Mouse (Mus musculus) forebrain, embryonic 16.5 days (tissue): ENCODE data around the gene Wdr66. TPM values are rescaled to one million over a fixed set of nuclear protein-coding genes. Genes with fewer than 3 reads are reported as not detected.

Experiments
- ATAC-seq: fragments of 200-750 bp; cut with Nextera tagmentation; 2 replicates; pipeline ENCODE4 v1.8.0; 2017; ENCODE audit warnings: mild to moderate bottlenecking, moderate library complexity
- H3K27ac ChIP-seq: fragments of 300-500 bp; sonication (generic); 2 replicates; pipeline ENCODE4 v1.5.1; 2014; ENCODE audit warnings: low read length, control low read depth
- H3K27me3 ChIP-seq: fragments of 300-500 bp; sonication (generic); replicated peaks from 2 replicates; pipeline ENCODE4 v1.6.1; 2014; ENCODE audit warnings: low read length; ENCODE audit not compliant: control insufficient read depth, insufficient read depth
- H3K36me3 ChIP-seq: fragments of 300-500 bp; sonication (generic); 2 replicates; pipeline ENCODE4 v1.6.1; 2014; ENCODE audit not compliant: control insufficient read depth, insufficient read depth
- H3K4me1 ChIP-seq: fragments of 300-500 bp; sonication (generic); replicated peaks from 2 replicates; pipeline ENCODE4 v1.6.1; 2014; ENCODE audit warnings: low read length; ENCODE audit not compliant: control insufficient read depth, insufficient read depth
- H3K4me2 ChIP-seq: fragments of 300-500 bp; sonication (generic); 2 replicates; pipeline ENCODE4 v1.6.1; 2014; ENCODE audit warnings: mild to moderate bottlenecking, low read length, control low read depth
- H3K4me3 ChIP-seq: fragments of 300-500 bp; sonication (generic); replicated peaks from 2 replicates; pipeline ENCODE4 v1.5.1; 2014; ENCODE audit warnings: mild to moderate bottlenecking, low read length, control low read depth
- H3K9ac ChIP-seq: fragments of 300-500 bp; sonication (generic); replicated peaks from 2 replicates; pipeline ENCODE4 v1.6.1; 2014; ENCODE audit warnings: low read depth, low read length, control low read depth
- H3K9me3 ChIP-seq: fragments of 300-500 bp; sonication (generic); 2 replicates; pipeline ENCODE4 v1.6.1; 2016; ENCODE audit warnings: low read length; ENCODE audit not compliant: control insufficient read depth
- WGBS: fragments of 180-500 bp; shearing (Covaris S2); extraction: QIAGEN DNeasy Blood & Tissue Kit; methylation state at CpG from one replicate; pipeline ENCODE4 v1.1.7; 2014; 5-methylcytosine and 5-hydroxymethylcytosine counted together
- polyA plus RNA-seq: library from polyadenylated mRNA; unstranded; fragments of >200 nt; fragmentation: Nextera tagmentation; extraction: Ambion mirVana; gene quantifications from 2 replicates; pipeline ENCODE4 v1.2.1, GENCODE M21; 2015

Gene Wdr66
- polyA plus RNA-seq, 1 experiment from 2014 or later = 1.5 TPM

DNA sequence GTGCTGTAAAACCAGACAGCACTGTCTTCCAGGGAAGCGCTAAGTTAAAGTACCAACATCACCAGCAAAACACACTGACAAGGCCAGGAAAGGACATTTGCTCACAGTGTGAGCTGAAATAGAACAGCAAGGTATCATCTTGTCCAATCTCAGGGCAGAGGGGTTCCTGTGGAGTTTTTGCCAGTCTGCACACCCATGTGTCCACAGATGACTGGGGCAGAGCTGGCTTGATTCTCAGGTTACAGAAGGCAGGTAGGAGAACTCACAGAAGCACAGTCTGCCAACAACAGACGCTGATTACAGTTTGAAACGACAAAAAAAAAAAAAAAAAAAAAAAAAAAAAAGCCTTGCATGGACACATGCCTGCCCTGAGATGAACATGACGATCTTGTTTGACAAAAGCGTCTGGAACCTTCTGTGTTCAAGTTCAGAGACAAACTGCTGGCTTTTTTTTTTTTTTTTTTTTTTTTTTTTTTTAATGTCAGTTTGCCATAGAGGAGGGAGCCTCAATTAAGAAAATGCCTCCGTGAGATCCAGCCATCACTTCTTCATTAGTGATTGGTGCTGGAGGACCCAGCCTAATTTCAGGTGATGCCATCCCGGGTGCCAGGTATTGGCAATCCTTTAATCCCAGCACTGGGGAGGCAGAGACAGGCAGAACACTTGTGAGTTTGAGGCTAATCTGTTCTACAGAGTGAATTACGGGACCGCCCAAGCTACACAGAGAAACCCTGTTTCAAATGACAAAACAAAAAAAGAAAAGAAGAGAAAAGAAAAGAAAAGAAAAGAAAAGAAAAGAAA, 29.6 kb downstream of the Wdr66 start:
- H3K27me3 ChIP-seq = no peaks in the 10 kb centered on the region
- no peaks in the 10 kb centered on the region for H3K9me3 ChIP-seq
- 61% methylated on average over 9 of the region's 9 CpGs for WGBS
- no peak overlapping the region for H3K4me2 ChIP-seq
- H3K27ac ChIP-seq = peak overlapping the region; percentile 65
- no peak overlapping the region for H3K9ac ChIP-seq
- H3K36me3 ChIP-seq = no peaks in the 10 kb centered on the region
- no peak for ATAC-seq
- no peak overlapping the region for H3K4me3 ChIP-seq
- peaks cover 16% of the 10 kb centered on the region for H3K4me1 ChIP-seq

DNA sequence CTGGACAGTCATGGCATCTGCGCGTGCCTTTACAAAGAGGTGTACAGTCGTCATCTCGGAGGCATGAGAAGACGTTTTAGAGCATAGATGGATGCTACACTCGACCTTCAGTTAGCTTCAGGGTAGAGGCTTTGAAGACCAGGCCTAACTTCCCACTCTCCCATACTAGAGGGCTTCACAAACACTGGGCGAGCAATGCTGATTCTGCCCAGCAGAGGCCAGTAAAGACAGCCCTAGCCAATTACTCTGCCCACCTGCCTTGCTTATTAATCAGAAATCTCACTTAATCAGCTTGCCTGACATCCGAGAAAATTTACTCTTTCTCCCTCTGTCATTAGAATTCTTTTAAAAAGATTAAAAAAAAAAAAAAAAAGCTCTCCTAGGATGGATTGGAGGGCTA, 33.3 kb downstream of the Wdr66 start:
- no peak overlapping the region for H3K9ac ChIP-seq
- WGBS = 38% methylated on average over 8 of the region's 8 CpGs
- no peaks in the 10 kb centered on the region; the same call in 1 of the 2 replicates for H3K9me3 ChIP-seq
- 0 out of 2 replicates have a peak, but pooled peaks have one; percentile 55 for ATAC-seq
- no peaks in the 10 kb centered on the region for H3K36me3 ChIP-seq
- H3K27me3 ChIP-seq = no peaks in the 10 kb centered on the region; the same call in 1 of the 2 replicates
- H3K4me1 ChIP-seq = no peaks in the 10 kb centered on the region
- H3K27ac ChIP-seq = no peak overlapping the region
- no peak overlapping the region for H3K4me3 ChIP-seq
- no peak overlapping the region for H3K4me2 ChIP-seq

- Histone ChIP-seq H3K36me3 (no peaks in the 10 kb centered on the region), H3K4me3 (no peak overlapping the region), H3K27ac (no peak overlapping the region), H3K9me3 (no peaks in the 10 kb centered on the region; the same call in 1 of the 2 replicates), H3K4me1 (no peaks in the 10 kb centered on the region), H3K9ac (no peak overlapping the region), H3K27me3 (no peaks in the 10 kb centered on the region; the same call in 1 of the 2 replicates), H3K4me2 (no peak overlapping the region)
- ATAC-seq = no peak
- WGBS = 84% methylated on average over 5 of the region's 5 CpGs
These were observed 36.2 kb downstream of the Wdr66 start for GRCm38 (mm10) chr5:123288079-123288478.

DNA sequence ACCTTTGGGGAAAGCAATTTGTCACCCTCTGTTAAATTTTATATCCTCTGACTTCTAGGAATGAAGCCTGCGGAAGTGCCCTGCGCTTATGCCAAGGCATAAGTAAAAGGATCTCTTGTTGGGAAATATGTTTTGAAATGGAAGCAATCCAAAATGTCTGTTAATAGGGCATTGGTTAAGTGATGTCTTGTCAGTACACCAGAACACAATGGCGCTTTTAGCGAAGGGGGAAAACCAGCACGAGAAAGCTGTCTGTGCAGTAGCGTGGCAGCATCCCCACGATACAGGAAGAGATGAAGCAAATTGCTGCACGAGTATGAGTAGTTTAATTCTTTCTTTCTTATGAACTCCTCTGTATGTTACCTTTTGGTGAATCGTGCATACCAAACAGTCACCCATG, 42.8 kb downstream of the Wdr66 start:
- H3K4me1 ChIP-seq = peaks cover 12% of the 10 kb centered on the region
- ATAC-seq = 0 out of 2 replicates have a peak, but pooled peaks have one; percentile 33
- H3K27me3 ChIP-seq = no peaks in the 10 kb centered on the region; the same call in 1 of the 2 replicates
- no peak overlapping the region for H3K4me3 ChIP-seq
- H3K9me3 ChIP-seq = no peaks in the 10 kb centered on the region
- 0 out of 2 replicates have a peak overlapping the region, but pooled peaks have one; percentile 1 for H3K27ac ChIP-seq
- WGBS = 41% methylated on average over 9 of the region's 9 CpGs
- H3K9ac ChIP-seq = no peak overlapping the region
- H3K4me2 ChIP-seq = no peak overlapping the region
- no peaks in the 10 kb centered on the region for H3K36me3 ChIP-seq

GRCm38 (mm10) chr5:123296224-123296806, 44.4 kb downstream of the Wdr66 start:
- 59% methylated on average over 12 of the region's 12 CpGs for WGBS
- H3K4me3 ChIP-seq = no peak overlapping the region
- ATAC-seq = no peak
- no peaks in the 10 kb centered on the region for H3K9me3 ChIP-seq
- H3K4me1 ChIP-seq = peaks cover 27% of the 10 kb centered on the region
- H3K27me3 ChIP-seq = no peaks in the 10 kb centered on the region
- no peaks in the 10 kb centered on the region for H3K36me3 ChIP-seq
- no peak overlapping the region for H3K27ac ChIP-seq
- no peak overlapping the region for H3K9ac ChIP-seq
- no peak overlapping the region for H3K4me2 ChIP-seq

GRCm38 (mm10) chr5:123296972-123297754, 45.3 kb downstream of the Wdr66 start:
- H3K4me3 ChIP-seq = no peak overlapping the region
- 59% methylated on average over 23 of the region's 23 CpGs for WGBS
- ATAC-seq = peak; percentile 27; the same call in 1 of the 2 replicates
- no peak overlapping the region for H3K9ac ChIP-seq
- no peaks in the 10 kb centered on the region for H3K36me3 ChIP-seq
- H3K27me3 ChIP-seq = no peaks in the 10 kb centered on the region
- H3K27ac ChIP-seq = no peak overlapping the region
- peaks cover 35% of the 10 kb centered on the region for H3K4me1 ChIP-seq
- no peak overlapping the region for H3K4me2 ChIP-seq
- H3K9me3 ChIP-seq = no peaks in the 10 kb centered on the region

DNA sequence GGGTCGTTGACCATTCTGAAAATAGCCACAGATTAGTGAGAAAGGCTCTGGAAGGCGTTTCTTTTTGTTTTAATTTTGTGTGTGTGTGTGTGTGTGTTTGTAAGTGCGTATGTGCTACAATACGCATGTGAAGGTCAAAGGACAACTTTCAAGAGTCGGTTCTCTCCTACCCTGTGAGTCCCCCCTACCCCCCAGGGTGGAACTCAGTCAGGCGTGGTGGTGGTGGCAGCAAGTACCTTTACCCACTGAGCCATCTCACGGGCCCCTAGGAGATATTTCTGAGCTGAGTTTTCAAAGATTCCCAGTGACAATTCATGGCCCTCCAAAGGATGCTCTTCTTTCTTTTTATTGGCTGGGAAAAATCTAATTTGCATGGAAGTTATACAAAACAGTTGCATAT, 45.9 kb downstream of the Wdr66 start:
- no peak overlapping the region for H3K4me3 ChIP-seq
- H3K36me3 ChIP-seq = no peaks in the 10 kb centered on the region
- WGBS = 84% methylated on average over 7 of the region's 7 CpGs
- H3K9ac ChIP-seq = no peak overlapping the region
- peaks cover 40% of the 10 kb centered on the region for H3K4me1 ChIP-seq
- H3K9me3 ChIP-seq = no peaks in the 10 kb centered on the region
- H3K27me3 ChIP-seq = no peaks in the 10 kb centered on the region
- no peak overlapping the region for H3K27ac ChIP-seq
- no peak for ATAC-seq
- no peak overlapping the region for H3K4me2 ChIP-seq

DNA sequence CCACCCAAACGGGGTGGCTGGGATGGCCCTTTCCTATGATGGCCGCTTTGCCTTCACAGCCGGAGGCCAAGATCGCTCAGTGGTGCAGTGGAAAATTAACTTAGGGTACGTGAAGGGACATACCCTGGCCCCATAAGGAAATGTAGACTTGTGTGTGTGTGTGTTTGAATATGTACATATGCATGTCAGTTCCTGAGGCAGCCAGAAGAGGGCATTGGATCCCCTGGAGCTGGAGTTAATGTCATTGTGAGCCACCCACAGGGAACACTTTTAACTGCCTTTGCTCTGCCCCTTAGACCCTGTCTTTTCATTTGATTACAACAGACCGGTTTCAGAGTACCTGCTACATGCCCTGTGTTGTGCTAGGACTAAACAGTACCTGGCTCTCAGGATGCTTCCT, 46.6 kb downstream of the Wdr66 start:
- no peaks in the 10 kb centered on the region for H3K36me3 ChIP-seq
- peaks cover 40% of the 10 kb centered on the region for H3K4me1 ChIP-seq
- no peak overlapping the region for H3K4me3 ChIP-seq
- H3K27ac ChIP-seq = no peak overlapping the region
- WGBS = 94% methylated on average over 6 of the region's 6 CpGs
- H3K9me3 ChIP-seq = no peaks in the 10 kb centered on the region
- no peak for ATAC-seq
- H3K9ac ChIP-seq = no peak overlapping the region
- no peak overlapping the region for H3K4me2 ChIP-seq
- H3K27me3 ChIP-seq = no peaks in the 10 kb centered on the region

DNA sequence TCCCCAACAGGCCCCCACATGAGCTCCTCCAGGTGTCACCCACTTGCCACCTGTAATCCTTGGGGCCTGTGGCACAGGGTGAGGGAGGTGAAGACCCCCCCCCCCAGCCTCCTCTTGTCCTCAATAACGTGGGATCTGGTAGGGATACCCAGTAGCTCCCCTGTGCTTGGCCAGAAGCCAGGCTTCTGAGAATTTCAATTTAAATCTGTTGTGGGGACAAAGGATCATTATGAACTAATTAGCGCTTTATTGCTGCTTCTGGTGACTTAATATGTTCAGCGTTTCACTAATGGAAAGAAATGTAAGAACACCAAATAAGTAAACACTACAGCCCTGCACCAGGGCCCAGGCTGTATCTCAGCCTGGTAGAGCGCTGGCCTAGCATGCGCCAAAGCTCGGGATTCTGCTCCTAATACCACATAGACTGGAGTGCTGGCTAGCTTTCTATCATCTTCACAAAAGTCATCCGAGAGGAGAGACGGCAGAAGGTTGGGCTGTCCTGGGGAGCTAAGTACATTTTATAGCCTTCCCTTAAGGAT, 48.7 kb downstream of the Wdr66 start:
- no peaks in the 10 kb centered on the region for H3K9me3 ChIP-seq
- H3K4me3 ChIP-seq = no peak overlapping the region
- H3K9ac ChIP-seq = no peak overlapping the region; the same call in 1 of the 2 replicates
- H3K4me1 ChIP-seq = peaks cover 31% of the 10 kb centered on the region
- peak; percentile 51; the same call in 1 of the 2 replicates for ATAC-seq
- no peak overlapping the region for H3K4me2 ChIP-seq
- whole genome bisulfite sequencing = 27% methylated on average over 8 of the region's 8 CpGs
- H3K27me3 ChIP-seq = no peaks in the 10 kb centered on the region
- H3K27ac ChIP-seq = peak overlapping the region; percentile 72
- no peaks in the 10 kb centered on the region for H3K36me3 ChIP-seq
